Mouse (Mus musculus): ENCODE measurements around the gene Ntpcr.

The Ntpcr gene

GRCm38 (mm10) chr8:125729746-125730145, at the start of gene Ntpcr:
TSS of gene Ntpcr (plus strand) at chr8:125729963.
- no peak for DNase-seq

GRCm38 (mm10) chr8:125680851-125681408, 48.8 kb upstream of the Ntpcr start:
- no peak for DNase-seq

- no peak for DNase-seq
Measured at GRCm38 (mm10) chr8:125685216-125685760, 44.5 kb upstream of the Ntpcr start.

- DNase-seq: no peak
Measured at GRCm38 (mm10) chr8:125686221-125686865, 43.4 kb upstream of the Ntpcr start.

- DNase-seq: no peak
Measured at GRCm38 (mm10) chr8:125690166-125690915, 39.4 kb upstream of the Ntpcr start.

- DNase-seq: no peak
Measured at GRCm38 (mm10) chr8:125690961-125691360, 38.8 kb upstream of the Ntpcr start.

- DNase-seq: no peak
Measured at GRCm38 (mm10) chr8:125692447-125692846, 37.3 kb upstream of the Ntpcr start.

- no peak for DNase-seq
Measured at GRCm38 (mm10) chr8:125693197-125693596, 36.6 kb upstream of the Ntpcr start.

GRCm38 (mm10) chr8:125695951-125696350, 33.8 kb upstream of the Ntpcr start:
- DNase-seq: no peak

GRCm38 (mm10) chr8:125699391-125700025, 30.3 kb upstream of the Ntpcr start:
- no peak for DNase-seq

GRCm38 (mm10) chr8:125700407-125700806, 29.4 kb upstream of the Ntpcr start:
- no peak for DNase-seq

- no peak for DNase-seq
Measured at GRCm38 (mm10) chr8:125702868-125703473, 26.8 kb upstream of the Ntpcr start.

GRCm38 (mm10) chr8:125704434-125704833, 25.3 kb upstream of the Ntpcr start:
- DNase-seq: no peak

GRCm38 (mm10) chr8:125705816-125706215, 23.9 kb upstream of the Ntpcr start:
- no peak for DNase-seq

GRCm38 (mm10) chr8:125709171-125709570, 20.6 kb upstream of the Ntpcr start:
- DNase-seq: no peak

- DNase-seq: no peak
Measured at GRCm38 (mm10) chr8:125711514-125711913, 18.2 kb upstream of the Ntpcr start.

GRCm38 (mm10) chr8:125716211-125716610, 13.6 kb upstream of the Ntpcr start:
- no peak for DNase-seq

- DNase-seq: no peak
Measured at GRCm38 (mm10) chr8:125716613-125717012, 13.2 kb upstream of the Ntpcr start.

- no peak for DNase-seq
Measured at GRCm38 (mm10) chr8:125718914-125719313, 10.8 kb upstream of the Ntpcr start.

GRCm38 (mm10) chr8:125722675-125723074, 7.1 kb upstream of the Ntpcr start:
- DNase-seq: no peak

GRCm38 (mm10) chr8:125723437-125723836, 6.3 kb upstream of the Ntpcr start:
- DNase-seq: no peak

GRCm38 (mm10) chr8:125725037-125725820, 4.5 kb upstream of the Ntpcr start:
- DNase-seq: no peak

All from cerebellum, adult 11-12 months (tissue).